Mouse (Mus musculus) kidney, adult 9 months (tissue): ENCODE data around the gene Upp2.

Source experiments
- DNase-seq: peaks from one replicate; pipeline ENCODE4 v3.0.0; 2022

Upp2 gene

GRCm38 (mm10) chr2:58681394-58681793 is 114.3 kb downstream of the Upp2 start:
- DNase-seq, result no peak

DNA sequence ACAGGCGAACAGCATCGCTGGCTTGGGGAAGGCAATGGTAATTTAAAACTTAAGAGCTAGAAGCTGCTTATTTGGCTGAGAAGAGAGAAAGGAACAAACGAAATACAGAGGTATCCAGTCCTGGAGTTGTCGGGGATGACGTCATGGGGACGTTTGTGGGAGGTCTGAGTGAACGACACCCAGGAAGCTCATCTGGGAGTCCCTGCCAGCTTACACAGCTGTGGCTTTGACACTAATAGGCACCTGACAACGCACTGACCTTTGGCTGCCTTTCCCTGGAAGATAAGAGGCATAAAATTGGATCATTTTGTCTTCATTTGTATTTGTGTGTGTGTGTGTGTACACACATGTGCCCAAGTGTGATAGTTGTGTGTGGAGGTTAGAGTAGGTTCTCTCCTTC is 130.4 kb downstream of the Upp2 start:
- DNase-seq, result no peak

DNA sequence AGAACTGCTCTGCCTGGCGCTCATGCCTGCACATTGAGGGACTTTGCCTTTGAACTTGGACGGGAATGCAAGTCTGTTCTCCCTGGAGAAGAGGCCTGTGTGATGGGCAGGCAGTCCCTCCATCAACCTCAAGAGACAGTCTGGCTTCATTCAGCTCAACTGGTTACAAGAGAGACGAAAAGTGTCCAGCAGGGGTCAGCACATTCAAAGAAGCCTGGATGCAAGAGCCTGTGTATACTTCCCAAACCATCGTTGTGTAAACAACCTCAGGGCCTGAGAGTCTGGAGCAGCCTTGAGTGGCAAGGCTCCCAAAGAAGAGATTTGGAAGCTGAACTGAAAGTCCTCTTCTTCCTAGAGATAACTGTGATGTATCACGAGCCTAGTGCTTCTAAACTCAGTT is 132.8 kb downstream of the Upp2 start:
- DNase-seq, result peak; percentile 92

DNA sequence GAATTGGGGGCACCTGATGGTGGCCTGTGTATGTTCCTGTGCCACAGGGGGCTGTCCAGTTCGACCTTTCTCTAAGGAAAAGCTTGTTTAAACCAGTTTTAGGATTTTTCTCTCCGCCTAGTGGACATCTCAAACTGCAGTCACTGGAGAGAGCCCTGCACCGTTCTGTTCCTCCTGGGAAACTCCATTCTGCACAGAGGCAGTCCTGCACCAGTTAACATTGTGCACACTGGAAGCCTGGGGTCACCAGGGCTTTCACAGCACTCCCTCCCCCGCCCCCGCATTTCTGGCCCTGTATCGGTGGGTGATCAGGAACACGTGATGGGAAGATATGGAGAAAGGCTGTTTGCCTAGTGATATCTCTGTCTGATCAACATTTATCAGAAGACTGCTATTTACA is 133.3 kb downstream of the Upp2 start:
- DNase-seq, result no peak

GRCm38 (mm10) chr2:58701627-58702026 is 134.5 kb downstream of the Upp2 start:
- DNase-seq, result no peak

- DNase-seq, result no peak
Observed at GRCm38 (mm10) chr2:58703226-58703625, 136.1 kb downstream of the Upp2 start.

- DNase-seq, result no peak
Observed at GRCm38 (mm10) chr2:58703646-58704045, 136.5 kb downstream of the Upp2 start.

DNA sequence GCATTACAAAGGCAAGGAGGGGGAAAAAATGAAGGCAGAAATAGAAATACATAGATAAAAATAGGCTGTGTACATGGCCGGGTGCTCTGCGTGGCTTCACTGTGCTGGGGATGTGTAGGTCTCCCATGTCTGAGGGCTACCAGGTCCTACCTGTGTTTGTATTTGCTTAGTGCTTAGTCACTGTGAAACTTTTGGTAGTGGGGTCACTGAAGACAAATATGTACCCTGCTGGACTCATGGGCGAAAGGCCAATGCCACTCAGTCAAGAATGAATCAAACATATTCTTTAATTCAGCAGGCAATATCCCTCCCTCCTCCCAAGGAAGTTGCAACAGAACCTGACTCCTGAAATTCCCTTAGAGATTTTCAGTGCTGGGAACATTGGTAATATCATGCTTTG is 137.5 kb downstream of the Upp2 start:
- no peak for DNase-seq

DNA sequence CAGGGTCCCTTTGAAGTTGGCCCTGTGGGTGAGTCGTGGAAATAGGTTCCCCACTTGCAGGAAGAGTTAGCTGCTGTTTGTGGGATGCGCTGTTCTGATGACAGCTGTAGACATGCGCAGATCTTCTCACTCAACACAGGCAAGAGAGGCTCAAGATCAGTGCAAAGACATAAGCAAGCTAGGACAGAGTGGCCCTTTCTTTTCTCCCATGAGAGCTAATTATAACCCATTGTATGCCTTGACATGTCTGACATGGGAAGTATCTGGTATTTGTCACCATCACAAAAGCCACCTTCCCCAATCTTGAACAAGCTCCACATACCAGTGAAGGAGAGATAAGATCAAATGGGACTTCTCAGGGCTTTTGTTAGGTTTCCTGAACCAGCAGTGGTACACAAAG is 140.6 kb downstream of the Upp2 start:
- no peak for DNase-seq

DNA sequence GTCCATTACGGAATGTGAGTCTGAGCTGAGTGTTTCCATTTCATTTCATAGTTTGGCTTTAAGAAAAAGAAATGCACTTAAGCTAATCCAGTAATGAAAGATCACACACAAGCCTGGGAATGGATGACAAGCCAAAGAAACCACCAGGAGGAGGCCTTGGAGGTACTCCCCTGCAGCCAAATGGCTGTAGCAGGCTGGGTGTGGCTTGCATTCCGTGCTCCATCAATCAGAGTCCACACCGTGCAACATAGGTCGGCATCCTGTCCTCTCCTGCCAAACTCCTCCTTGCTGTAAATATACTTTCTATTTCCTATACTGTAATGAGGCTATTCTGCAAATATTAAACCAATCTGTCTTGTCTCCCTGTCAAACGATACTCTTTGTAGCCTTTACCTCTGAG is 143.1 kb downstream of the Upp2 start:
- no peak for DNase-seq

DNA sequence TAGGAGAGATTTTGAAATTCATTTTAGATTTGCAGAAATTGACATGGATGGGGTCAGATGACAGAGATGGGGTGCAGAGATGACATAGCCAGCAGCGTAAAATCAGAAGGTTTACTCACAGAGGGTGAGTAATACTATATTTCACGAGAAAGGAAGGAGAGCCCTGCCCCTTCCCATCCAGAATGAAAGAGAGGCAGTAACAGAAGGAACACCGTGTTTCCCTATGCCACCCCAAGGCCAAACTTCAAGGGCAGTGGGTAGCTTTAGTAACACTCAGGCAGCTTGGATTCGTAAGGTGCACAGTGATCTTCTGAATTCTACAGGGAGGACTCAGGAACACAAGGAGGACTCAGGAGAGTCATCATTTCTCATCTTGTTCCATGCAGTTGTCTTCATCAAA is 144.0 kb downstream of the Upp2 start:
- DNase-seq, result no peak

DNA sequence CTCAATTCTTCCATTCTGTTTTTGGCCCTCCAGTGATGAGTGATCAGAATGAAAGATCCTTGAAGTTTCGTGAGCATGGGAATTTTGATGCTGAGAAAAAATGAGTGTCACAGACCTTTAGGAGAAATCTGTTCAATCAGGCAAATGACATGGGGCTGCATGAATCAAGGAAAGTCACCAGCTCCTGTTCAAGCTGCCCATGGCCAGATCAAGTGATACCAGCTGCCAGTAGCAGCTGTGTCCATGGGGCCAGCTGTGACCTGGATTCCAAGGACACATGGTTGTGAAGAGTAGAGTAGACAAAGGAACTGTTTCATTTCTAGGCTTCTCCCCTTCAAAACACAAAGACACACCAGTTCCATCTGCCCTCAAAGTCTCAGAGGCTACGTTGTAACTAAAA is 144.4 kb downstream of the Upp2 start:
- DNase-seq, result peak; percentile 48

- DNase-seq, result peak; percentile 92
Observed at GRCm38 (mm10) chr2:58711935-58712334, 144.8 kb downstream of the Upp2 start.

- peak; percentile 52 for DNase-seq
Observed at GRCm38 (mm10) chr2:58717898-58718297, 150.8 kb downstream of the Upp2 start.

DNA sequence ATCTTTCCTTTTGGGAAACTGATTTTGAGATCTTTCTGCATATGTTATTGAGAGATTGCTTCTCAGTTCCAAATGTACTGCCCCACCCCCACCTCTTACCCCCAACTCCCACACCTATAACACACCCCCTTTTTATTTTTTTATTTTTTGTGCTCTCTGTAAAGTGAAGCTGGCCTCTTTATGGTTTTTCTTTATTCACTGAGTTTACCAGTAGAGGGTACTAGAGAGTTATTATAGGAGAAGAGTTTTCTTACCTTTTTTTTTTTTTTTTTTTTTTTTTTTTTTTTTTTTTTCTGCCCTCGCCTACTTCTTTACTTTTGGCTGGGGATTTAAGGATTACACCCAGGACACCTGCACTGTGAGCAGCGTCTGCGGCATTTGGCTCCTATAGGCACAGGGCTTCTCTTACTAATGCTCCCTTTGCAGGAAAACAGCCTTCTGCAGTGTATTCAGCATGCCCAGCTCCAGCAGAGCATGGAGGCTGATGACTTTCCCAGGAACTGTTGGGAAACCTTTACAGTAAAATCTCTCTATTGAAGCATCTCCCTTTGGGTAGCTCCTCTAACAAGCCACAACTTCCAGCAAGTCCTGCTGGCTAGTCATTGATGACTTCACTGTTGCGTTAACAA is 170.2 kb downstream of the Upp2 start:
- DNase-seq, result peak; percentile 38

GRCm38 (mm10) chr2:58741213-58741612 is 174.1 kb downstream of the Upp2 start:
- no peak for DNase-seq

GRCm38 (mm10) chr2:58742026-58742425 is 174.9 kb downstream of the Upp2 start:
- DNase-seq, result no peak

DNA sequence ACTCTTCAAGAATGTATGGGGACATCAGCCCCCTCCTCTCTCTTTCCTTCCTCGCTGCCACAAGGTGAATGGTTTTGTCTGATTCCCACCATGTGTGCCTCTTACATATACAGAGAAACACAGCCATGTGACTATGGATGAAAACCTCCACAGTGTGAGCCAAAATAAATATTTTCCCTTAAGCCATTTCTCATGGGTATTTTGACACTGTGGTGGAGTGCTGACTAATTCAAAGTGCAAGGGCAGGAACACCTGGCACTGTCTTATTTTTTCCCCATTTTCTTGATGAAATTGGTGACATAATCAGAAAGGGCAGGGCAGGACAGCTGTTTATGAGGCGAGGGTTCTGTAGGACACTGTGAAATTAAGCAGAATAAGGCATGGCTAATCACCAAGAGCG is 176.3 kb downstream of the Upp2 start:
- DNase-seq, result no peak

GRCm38 (mm10) chr2:58747483-58748229 is 180.6 kb downstream of the Upp2 start:
- peak; percentile 94 for DNase-seq

DNA sequence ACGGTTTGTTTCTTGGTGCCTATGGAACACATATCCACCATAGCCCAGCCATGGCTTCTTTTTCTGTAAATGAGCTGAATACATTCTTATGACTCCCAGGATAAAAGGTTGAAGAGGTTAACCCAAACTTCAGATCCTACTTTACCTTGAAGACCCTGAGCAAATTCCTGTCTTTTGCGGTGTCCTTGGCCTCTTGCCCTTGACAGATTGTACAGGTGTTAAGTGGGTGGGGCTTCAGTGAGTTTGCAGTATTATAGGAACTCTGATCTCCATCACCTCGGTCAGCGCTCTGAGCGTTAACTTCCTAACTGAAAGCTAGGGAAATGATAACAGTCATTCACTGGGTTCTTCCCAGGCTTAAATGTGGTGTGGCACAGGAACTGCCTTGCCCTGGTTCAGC is 181.2 kb downstream of the Upp2 start:
- no peak for DNase-seq

DNA sequence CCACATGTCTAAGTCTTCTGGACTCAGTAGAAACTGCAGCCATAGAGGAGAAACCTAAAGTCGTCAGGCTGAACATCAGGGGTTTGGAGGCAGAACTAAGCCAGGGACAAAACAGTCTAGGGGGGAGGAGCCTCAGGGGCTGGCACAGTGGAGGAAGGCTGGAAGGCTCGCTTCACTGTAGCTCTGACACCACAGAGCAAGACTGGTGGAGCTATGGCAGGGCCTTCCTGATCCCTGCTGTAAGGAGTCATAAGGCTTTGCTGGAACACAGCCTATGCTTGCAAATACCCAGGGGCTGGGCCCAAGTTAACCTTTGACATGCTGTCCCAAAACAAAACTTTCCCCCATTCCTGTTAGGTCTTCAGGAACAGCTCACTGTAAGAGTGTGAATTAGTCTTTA is 185.8 kb downstream of the Upp2 start:
- peak; percentile 84 for DNase-seq

DNA sequence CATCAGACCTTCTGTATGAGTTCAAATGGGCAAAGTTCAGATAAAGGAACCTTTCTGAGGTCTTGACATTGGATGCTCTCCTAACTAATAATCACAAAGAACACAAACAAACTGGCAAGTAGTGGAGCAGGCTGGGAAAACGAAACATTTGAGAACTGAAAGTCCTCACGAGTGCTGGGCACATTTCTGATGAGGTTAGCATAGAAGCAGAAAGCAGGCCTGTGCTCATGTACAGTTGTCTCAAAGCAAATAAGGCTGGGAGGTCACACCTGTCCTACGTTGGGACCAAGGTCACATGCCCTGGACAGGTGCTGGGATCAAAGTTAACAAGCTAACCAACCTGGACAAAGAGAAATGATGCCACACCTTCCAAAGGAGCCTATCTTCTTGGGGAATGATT is 187.6 kb downstream of the Upp2 start:
- DNase-seq, result peak; percentile 89

DNA sequence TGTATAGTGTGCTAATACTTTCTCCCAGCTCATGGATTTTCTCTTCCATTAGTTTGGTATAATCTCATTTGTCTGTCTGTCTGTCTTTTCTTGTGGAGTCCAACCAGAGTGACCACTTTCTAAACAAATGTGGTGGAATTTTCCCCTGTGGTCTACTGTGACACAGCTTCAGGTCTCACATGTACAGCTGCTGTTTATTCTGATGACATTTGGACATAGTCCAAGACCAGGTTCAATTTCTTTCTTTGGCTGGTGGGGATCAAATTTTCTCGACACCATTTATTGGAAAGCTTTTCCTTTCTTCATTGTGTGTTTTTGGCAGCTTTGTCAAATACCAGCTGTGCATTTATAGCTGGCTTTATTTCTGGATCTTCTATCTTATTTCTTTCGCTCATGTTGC is 191.0 kb downstream of the Upp2 start:
- no peak for DNase-seq

DNA sequence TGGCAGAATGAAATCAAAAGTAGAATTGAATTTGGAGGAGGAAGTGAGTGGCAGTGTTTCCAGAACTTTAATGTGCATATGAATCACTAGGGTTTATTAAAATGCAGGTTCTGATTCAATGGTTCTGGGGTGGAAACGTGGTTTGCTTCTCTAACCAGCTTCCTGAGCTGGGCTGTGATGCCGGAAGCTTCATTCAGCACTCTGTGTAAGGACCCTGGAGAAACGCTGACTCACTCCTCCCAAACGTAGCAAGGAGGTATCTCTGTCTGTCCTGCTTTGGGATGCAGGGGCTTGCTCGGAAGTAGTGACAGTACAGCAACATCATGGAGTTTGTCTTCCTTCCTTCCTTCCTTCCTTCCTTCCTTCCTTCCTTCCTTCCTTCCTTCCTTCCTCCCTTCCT is 192.6 kb downstream of the Upp2 start:
- DNase-seq, result no peak

DNA sequence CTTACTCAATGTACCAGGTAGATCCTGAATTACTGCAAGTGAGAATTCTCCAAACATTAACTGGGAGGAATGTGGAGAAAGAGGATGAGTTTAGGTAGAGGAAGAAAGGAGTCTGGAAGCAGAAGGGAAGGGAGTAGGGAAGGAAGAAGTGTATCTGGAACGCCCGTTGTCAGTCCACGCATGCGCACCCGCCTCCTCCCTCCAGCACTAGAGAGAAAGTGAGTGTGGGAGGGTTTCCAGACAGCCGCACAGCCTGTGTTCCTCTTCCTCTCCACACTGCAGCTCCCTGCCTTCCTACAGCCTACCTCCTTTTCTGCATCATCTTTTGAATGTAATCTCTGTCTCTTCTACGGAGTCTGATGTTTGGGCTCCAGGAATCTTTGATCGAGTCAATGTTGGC is 198.0 kb downstream of the Upp2 start:
- peak; percentile 61 for DNase-seq
